Mouse (Mus musculus) macrophage (primary cell): ENCODE measurements around the gene Grhl3. TPM values are rescaled to one million over a fixed set of nuclear protein-coding genes. Genes with fewer than 3 reads are reported as not detected.

Experiments used
- H3K27ac ChIP-seq: fragments of 350-480 bp; formaldehyde crosslinking; 2 replicates; pipeline ENCODE4 v1.9.0; 2021
- H3K36me3 ChIP-seq: fragments of 350-480 bp; formaldehyde crosslinking; 2 replicates; pipeline ENCODE4 v1.9.0; 2021; ENCODE audit errors: inconsistent target
- H3K4me3 ChIP-seq: fragments of 350-480 bp; formaldehyde crosslinking; 2 replicates; pipeline ENCODE4 v1.9.0; 2021; ENCODE audit errors: inconsistent target
- H3K79me2 ChIP-seq: fragments of 350-480 bp; formaldehyde crosslinking; 2 replicates; pipeline ENCODE4 v1.9.0; 2021; ENCODE audit errors: inconsistent target
- WGBS: methylation state at CpG from one replicate; pipeline ENCODE4 v1.1.7; 2026; ENCODE audit warnings: inconsistent platforms; ENCODE audit not compliant: missing documents; 5-methylcytosine and 5-hydroxymethylcytosine counted together
- polyA plus RNA-seq: library from polyadenylated mRNA; stranded (reverse); fragments of 250-400 nt; gene quantifications from 3 replicates; pipeline ENCODE4 v1.2.4, GENCODE M21; 2018; ENCODE audit warnings: inconsistent platforms

The Grhl3 gene
- polyA plus RNA-seq, 1 experiment from 2014 or later = not detected

DNA sequence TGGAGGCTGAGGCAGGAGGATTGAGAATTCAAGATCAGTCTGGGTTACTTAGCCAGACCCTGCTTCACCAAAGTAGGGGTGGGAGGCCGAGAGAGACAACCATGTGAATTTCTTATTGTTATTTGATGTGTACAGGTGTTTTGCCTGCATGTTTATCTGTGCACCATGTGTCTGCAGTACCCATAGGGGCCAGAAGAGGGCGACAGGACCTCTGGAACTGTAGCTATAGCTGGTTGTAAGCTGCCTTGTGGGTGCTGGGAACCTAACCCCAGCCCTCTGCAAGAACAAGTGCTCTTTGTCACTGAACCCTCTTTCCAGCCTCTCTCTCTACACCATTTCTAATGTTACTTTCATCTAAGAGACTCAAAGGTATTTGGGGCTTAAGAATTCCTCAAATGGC lies 43.2 kb downstream of the Grhl3 start:
- Histone ChIP-seq H3K79me2 (no peaks in the 10 kb centered on the region), H3K36me3 (no peaks in the 10 kb centered on the region), H3K27ac (no peak overlapping the region), H3K4me3 (no peak overlapping the region)
- WGBS = 55% methylated on average over 2 of the region's 2 CpGs

DNA sequence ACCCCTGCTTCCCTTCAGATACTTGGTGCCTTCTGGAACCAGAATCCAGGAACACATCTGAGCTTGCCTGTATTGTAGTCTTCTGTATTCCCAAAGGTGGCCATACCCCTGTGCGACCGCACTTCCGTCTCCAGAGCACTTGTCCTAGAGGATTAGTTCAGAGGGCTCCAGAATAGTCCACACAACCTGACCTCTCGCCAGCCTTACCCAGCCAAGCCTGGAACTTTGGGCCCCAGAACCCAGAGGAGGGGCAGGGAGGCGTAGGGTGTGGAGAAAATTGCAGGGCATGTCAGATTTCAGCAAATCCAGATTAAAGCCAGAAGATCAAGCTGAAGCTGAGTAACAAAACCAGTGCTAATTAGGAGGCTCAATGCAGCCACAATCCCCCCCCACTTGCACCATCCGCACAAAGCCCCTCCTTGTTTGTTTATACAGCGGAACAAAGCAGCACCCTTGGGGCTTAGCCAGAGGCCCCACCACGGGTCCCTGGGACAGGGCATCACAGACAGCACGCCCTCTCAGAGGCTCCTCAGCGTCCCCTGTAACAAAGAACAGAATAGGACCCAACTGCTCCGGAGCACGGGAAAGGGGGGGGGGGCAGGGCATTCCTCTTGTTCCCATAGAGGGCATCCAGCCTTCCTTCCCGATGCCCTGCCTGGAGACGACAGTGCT lies 47.3 kb downstream of the Grhl3 start:
- Histone ChIP-seq H3K4me3 (no peak overlapping the region), H3K79me2 (no peaks in the 10 kb centered on the region), H3K27ac (no peak overlapping the region), H3K36me3 (no peaks in the 10 kb centered on the region)
- WGBS = 72% methylated on average over 13 of the region's 14 CpGs

DNA sequence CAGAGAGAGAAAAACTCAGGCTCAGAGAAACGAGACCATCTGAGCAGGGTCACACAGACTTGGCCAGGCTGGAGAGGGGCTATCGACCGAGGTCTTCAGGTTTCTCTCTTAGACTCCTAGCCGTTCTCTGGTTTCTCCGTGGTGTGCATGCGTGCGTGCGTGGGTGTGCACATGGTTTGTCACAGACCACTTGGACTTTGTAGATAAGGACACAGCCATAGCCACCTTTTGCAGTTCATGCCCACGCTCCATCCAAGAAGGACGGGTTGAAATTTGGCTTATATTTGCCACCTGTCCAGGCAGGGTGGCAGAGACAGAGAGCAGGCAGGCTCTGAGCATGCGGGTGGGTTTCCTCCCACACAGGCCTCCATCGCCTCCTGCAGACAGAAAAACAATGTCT lies 48.4 kb downstream of the Grhl3 start:
- Histone ChIP-seq H3K27ac (no peak overlapping the region), H3K79me2 (no peaks in the 10 kb centered on the region), H3K36me3 (no peaks in the 10 kb centered on the region), H3K4me3 (no peak overlapping the region)
- 85% methylated on average over 12 of the region's 12 CpGs for WGBS

DNA sequence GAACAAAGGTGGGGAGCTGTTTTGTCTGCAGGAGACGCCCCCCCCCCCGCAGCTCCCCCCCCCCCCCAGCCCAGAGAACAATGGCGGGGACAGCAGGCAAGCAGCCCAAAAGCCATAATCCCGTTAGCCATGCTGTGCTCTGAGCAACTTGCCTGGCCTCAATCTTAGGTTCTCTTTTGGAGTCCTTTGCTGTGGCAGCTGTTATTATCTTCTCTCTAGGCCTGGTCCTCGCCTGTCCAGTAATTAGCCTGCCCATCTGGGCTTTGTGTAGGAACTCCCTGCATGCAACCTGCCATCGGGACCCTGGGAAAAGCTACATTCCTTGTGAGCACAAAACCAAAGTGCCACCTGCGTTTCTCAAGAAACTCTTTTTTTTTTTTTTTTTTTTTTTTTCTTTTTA lies 49.5 kb downstream of the Grhl3 start:
- Histone ChIP-seq H3K4me3 (no peak overlapping the region), H3K79me2 (no peaks in the 10 kb centered on the region), H3K27ac (no peak overlapping the region), H3K36me3 (no peaks in the 10 kb centered on the region)
- 52% methylated on average over 7 of the region's 7 CpGs for WGBS

DNA sequence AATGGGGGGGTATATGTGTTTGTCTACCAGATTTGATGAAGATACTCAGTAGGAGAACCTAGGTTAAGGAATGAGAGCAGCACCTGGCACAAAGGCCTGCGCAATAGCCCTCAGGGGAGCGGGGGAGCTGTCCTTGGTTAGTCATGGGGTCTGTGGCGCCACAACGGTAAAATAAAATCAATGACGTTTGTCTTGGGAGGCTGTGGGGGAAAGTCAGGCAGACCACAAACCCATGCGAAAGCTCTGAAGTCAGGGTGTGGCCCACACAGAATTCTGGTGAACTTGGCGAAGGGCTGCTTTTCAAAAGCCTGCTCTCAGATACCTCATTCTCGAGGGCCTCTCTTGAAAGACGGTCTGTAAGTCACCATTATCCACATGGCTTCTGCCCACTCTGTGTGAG lies 53.0 kb downstream of the Grhl3 start:
- no peak overlapping the region for H3K27ac ChIP-seq
- 67% methylated on average over 9 of the region's 9 CpGs for WGBS
- no peak overlapping the region for H3K4me3 ChIP-seq
- no peaks in the 10 kb centered on the region for H3K79me2 ChIP-seq
- no peaks in the 10 kb centered on the region for H3K36me3 ChIP-seq

DNA sequence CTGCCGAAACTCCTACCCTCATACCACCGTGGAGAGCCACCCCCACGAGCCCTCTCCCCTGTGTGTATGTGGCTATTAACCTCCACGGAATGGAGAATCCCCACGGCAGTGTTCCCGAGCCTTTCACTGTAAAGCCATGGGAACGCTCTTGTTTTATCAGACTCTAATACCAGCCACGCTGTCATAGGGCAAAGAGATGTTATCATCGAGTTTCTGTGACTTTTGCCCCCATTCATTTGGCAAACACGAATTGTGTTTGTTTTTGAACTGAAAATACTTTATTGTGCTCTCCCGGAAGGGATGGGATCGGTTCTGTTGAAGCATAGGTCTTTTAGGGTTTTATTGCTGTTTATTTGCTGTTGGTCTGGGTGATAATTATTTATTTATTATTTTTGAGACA lies 55.3 kb downstream of the Grhl3 start:
- H3K36me3 ChIP-seq = no peaks in the 10 kb centered on the region
- 93% methylated on average over 12 of the region's 12 CpGs for WGBS
- H3K27ac ChIP-seq = no peak overlapping the region

DNA sequence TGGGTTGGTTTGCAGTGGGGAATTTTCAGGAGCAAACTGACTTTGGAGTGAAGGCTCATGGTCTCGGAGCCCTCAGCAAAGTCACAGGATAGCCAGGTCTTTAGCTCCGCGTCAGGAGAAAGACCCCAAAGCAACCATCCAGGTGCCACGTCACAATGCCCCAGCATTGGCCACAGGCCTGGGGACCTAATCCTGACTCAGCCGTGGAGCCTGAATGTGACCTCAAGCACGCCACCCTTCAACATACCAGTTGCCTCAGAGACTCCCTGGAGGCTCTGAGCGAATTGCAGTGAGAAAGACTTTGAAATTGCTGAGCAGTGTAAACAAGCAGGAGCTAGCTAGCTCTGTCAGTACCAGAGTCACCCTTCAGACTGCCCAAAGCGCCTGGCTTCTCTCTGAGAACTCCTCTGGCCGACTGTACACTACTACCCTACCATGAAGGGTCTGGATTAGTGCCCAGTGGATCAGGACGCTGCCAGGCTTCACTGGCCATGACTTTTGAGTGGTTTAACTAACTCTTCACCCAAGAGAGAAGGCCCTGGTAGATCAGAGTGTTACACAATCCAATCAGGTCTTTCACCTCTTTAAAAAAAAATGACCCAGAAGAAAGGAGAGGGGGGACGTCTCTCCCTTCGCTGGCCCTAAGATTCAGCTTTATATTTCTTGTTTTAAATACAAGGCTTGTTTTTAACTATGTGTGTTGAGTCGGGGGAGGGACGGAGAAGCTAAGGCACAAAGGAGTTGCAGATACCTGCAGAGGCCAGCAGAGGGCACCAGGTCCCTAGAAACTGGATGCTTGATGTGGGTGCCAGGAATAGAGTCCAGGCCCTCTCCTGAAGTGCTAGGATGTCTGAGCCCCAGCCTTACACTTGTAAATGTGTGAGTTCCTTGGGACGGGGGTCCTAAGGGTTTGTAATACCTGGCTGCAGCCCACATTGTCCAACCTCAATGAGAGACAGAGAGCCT lies 56.8 kb downstream of the Grhl3 start:
- H3K4me3 ChIP-seq = no peak overlapping the region
- H3K36me3 ChIP-seq = no peaks in the 10 kb centered on the region
- no peaks in the 10 kb centered on the region for H3K79me2 ChIP-seq
- 66% methylated on average over 15 of the region's 15 CpGs for WGBS
- H3K27ac ChIP-seq = no peak overlapping the region

More for the DNA sequence above, 55.3 kb downstream of the Grhl3 start:
- H3K79me2 ChIP-seq = no peaks in the 10 kb centered on the region
- H3K4me3 ChIP-seq = no peak overlapping the region

DNA sequence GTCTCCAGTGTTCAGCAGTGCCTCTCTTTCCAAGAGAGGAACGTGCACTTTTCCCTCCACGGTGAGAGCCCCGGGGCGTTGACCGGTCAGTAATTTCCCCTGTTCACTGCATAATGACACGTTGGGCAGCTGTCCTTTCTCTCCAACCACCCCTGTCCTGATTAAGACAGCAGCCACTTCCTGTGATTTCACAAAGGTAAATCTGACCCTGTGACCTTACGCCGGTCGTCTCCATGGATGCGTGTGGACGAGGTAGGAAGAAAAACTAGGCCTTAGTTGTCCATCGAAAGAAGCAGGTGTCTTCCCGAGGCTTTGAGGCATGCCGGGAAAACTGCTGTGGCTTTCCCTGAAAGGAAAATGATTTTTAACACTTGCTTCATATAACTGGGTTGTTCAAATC lies 58.5 kb downstream of the Grhl3 start:
- H3K36me3 ChIP-seq = no peaks in the 10 kb centered on the region
- no peak overlapping the region for H3K27ac ChIP-seq
- no peaks in the 10 kb centered on the region for H3K79me2 ChIP-seq
- no peak overlapping the region for H3K4me3 ChIP-seq
- WGBS = 94% methylated on average over 14 of the region's 14 CpGs

DNA sequence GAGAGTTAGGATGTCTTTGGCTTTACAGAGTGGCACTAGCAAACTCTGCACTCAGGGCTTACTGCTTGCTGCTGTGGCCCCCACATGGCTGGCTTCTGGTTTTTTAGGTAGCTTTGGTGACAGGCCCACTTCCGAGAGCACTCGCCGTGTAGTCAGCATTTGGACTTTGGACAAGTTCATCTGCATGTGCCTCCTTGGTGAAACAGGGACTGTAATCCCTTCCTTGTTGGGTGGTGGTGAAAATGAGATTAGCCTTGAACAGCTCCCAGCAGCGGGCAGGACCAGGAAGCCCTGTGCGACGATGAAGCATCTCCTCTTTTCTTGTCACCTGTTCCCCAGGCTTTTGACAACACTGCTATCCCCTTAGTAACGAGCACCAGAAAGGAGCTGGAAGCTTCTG lies 59.6 kb downstream of the Grhl3 start:
- 93% methylated on average over 7 of the region's 7 CpGs for WGBS
- Histone ChIP-seq H3K79me2 (no peaks in the 10 kb centered on the region), H3K36me3 (no peaks in the 10 kb centered on the region), H3K4me3 (no peak overlapping the region), H3K27ac (no peak overlapping the region)

DNA sequence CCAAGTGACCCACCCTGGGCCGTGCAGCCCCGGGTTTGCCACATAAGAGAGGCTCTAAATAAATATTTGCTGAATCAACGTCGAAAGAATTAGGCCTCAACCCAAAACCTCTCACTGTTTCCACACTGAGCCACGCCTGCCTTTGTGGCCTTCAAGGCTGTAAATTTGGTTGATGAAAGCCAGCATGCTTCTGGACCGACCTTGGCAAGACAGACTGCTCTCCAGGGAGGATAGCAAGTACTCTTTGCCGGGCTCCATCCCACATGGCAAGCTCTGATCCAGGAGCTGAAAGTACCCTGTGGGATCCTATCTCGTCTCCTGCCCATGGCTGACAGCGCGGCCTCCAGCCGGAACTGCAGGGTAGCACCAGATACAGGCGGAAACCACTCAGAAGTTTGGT lies 63.9 kb downstream of the Grhl3 start:
- H3K27ac ChIP-seq = no peak overlapping the region
- WGBS = 87% methylated on average over 11 of the region's 12 CpGs
- no peaks in the 10 kb centered on the region for H3K79me2 ChIP-seq
- no peak overlapping the region for H3K4me3 ChIP-seq
- no peaks in the 10 kb centered on the region for H3K36me3 ChIP-seq

DNA sequence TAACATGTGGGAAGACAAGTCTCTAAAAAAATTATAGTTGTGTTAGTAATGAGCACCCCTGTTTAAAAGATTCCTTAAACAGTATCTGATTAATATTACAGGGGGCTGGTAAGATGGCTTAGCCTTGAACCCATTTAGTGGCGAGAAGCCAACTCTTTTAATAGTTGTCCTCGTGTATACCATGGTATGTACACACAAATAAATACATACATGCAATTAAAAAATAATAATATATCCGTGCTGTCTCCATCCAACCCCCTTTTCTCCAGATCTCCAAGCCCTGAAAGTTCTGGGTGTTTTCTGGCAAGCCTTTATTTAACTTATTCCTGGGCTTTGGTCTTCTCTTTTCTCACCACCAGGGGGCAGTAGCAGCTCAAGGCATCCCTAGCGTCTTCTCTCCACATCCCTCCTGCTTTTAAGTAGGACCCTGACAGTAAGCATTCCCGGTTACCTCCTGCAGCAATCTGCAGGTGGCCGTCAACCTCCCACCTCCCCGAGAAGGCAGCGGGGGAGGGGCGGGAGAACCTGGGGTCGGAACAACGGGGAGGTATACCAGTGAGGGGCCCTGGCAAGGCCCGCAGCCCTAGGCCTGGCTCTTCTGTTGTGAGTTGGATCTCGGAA lies 64.9 kb downstream of the Grhl3 start:
- H3K4me3 ChIP-seq = no peak overlapping the region
- 37% methylated on average over 13 of the region's 13 CpGs for WGBS
- H3K79me2 ChIP-seq = no peaks in the 10 kb centered on the region
- H3K36me3 ChIP-seq = no peaks in the 10 kb centered on the region
- H3K27ac ChIP-seq = no peak overlapping the region

DNA sequence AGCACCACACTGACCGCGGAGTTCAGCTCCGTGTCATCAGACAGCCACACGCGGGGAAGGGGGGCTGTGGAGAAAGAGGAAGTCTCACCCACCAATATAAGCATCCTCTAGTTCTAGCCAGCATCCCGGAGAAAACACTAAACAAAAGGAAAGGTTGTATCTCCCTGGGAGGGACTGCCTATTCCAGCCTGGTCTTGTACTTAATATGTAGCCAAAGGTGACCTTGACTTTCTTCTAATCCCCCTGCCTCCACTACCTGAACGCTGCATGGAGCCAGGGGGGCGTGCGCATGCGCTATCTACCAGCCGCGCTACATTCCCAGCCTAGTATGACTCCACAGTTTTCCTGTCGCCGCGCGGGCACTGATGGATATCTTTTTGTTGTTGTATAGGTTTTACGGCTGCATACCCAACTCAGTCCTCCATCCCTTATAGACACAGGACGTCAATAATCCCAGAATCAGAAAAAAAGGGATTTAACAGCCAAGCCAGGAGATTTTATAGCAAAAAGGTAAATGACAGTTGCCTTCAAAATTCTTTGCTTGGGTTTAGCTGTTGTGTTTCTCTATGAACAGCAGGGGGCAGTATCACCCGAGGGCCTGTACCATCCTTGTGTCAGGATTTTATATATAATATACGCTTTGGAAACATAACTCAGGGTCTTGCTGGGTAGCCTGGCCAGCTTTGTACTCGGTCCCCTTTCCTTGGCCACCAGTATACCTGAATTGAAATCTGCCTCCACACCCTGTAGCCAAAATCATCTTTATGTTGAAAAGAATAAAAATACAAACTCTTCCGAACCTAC lies 65.7 kb downstream of the Grhl3 start:
- no peaks in the 10 kb centered on the region for H3K36me3 ChIP-seq
- H3K27ac ChIP-seq = no peak overlapping the region
- H3K79me2 ChIP-seq = no peaks in the 10 kb centered on the region
- 14% methylated on average over 20 of the region's 22 CpGs for WGBS
- H3K4me3 ChIP-seq = no peak overlapping the region

DNA sequence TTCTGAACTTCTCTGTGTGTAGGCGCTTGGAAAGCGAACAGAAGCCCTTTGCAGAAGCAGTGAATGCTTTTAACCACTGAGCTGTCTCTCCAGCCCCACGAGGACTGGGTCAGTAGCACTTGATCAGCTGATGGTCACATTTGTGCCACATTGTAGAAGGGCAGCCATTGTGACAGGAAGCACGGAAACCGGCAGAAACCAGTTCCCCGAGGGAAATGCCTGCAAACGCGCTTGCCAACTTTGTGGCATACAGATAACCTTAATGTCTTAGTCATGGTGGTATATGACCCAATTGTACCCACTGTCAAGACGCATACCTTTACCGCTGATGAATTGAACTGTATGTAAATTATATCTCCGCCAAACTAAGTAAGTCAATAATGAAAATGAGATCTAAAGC lies 67.6 kb downstream of the Grhl3 start:
- Histone ChIP-seq H3K36me3 (no peaks in the 10 kb centered on the region), H3K4me3 (no peak overlapping the region), H3K27ac (peak overlapping the region; percentile 46), H3K79me2 (no peaks in the 10 kb centered on the region)
- 15% methylated on average over 11 of the region's 11 CpGs for WGBS

DNA sequence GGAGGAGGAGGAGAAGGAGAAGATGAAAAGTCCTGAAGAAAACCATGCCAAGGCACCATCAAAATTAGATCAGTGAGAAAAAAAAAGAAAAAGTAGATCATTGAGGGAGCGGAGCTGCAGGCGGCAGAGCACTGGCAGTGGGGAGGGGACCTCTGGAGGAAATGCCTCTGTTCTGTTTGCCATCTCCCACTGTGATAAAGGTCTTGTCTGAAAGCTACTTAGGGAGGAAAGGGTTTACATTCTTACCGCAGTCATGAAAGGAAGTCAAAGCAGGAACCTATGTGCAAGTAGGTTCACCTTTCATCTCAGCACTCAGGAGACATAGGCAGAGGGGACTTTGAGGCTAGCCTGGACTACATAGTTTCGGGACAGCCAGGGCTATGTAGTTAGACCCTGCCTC lies 71.8 kb downstream of the Grhl3 start:
- 42% methylated on average over 4 of the region's 4 CpGs for WGBS

More for the DNA sequence above, 71.8 kb downstream of the Grhl3 start:
- Histone ChIP-seq H3K27ac (no peak overlapping the region), H3K36me3 (no peaks in the 10 kb centered on the region), H3K79me2 (no peaks in the 10 kb centered on the region), H3K4me3 (no peak overlapping the region)
